Mouse (Mus musculus) heart, postnatal 25 days (tissue): ENCODE measurements around the gene Cdh22. TPM values are rescaled to one million over a fixed set of nuclear protein-coding genes. Genes with fewer than 3 reads are reported as not detected.
A peak's percentile ranks its signal among the peaks of the same experiment; 100 is the strongest.

Source experiments
- DNase-seq: peaks from one replicate; pipeline ENCODE4 v3.0.0; 2022; ENCODE audit warnings: low spot score
- intact Hi-C: fragments of 180-260 bp; cut with DNase I; formaldehyde crosslinking; loops from one replicate; pipeline ENCODE4 v1.15.1; 2025
- total RNA-seq, 2 experiments: library from RNA; stranded (reverse); gene quantifications; 2 replicates each; pipeline ENCODE4 v1.2.3; 2021

The Cdh22 gene
- total RNA-seq, 2 experiments from 2014 or later, result 0.36 to 0.42 TPM

- DNase-seq, result no peak
- intact Hi-C loops, result no loop called here
Measured at GRCm38 (mm10) chr2:165252801-165253200, 18.1 kb upstream of the Cdh22 start.

GRCm38 (mm10) chr2:165252381-165252780 is 17.7 kb upstream of the Cdh22 start:
- intact Hi-C loops, result no loop called here
- no peak for DNase-seq

GRCm38 (mm10) chr2:165250903-165251302 is 16.2 kb upstream of the Cdh22 start:
- no peak for DNase-seq
- intact Hi-C loops, result no loop called here

- intact Hi-C loops, result no loop called here
Measured at GRCm38 (mm10) chr2:165248967-165249366, 14.3 kb upstream of the Cdh22 start.

GRCm38 (mm10) chr2:165246349-165246748 is 11.7 kb upstream of the Cdh22 start:
- DNase-seq, result no peak
- intact Hi-C loops, result no loop called here

More at GRCm38 (mm10) chr2:165248967-165249366, 14.3 kb upstream of the Cdh22 start:
- DNase-seq, result no peak

GRCm38 (mm10) chr2:165243122-165243720 is 8.6 kb upstream of the Cdh22 start:
- DNase-seq, result no peak
- intact Hi-C loops, result no loop called here

GRCm38 (mm10) chr2:165242575-165242974 is 7.9 kb upstream of the Cdh22 start:
- DNase-seq, result no peak
- intact Hi-C loops, result no loop called here

GRCm38 (mm10) chr2:165241786-165242185 is 7.1 kb upstream of the Cdh22 start:
- DNase-seq, result no peak
- intact Hi-C loops, result no loop called here

- DNase-seq, result no peak
- intact Hi-C loops, result no loop called here
Measured at GRCm38 (mm10) chr2:165240371-165240770, 5.7 kb upstream of the Cdh22 start.

- intact Hi-C loops, result no loop called here
- DNase-seq, result no peak
Measured at GRCm38 (mm10) chr2:165239533-165240144, 5.0 kb upstream of the Cdh22 start.

- intact Hi-C loops, result no loop called here
- DNase-seq, result no peak
Measured at GRCm38 (mm10) chr2:165238416-165239145, 3.9 kb upstream of the Cdh22 start.

- intact Hi-C loops, result loop anchor here (2.0 to 5.0 kb wide), 2 partner anchors 128 to 159 kb away; no protein-coding TSS in a partner anchor
- no peak for DNase-seq
Measured at GRCm38 (mm10) chr2:165234291-165234612, 401 bp downstream of the Cdh22 start.

- intact Hi-C loops, result loop anchor here (1.0 to 5.0 kb wide), 3 partner anchors 104 to 159 kb away; no protein-coding TSS in a partner anchor
- DNase-seq, result peak; percentile 9
Measured at GRCm38 (mm10) chr2:165233491-165234290, 962 bp downstream of the Cdh22 start.

- no peak for DNase-seq
- intact Hi-C loops, result no loop called here
Measured at GRCm38 (mm10) chr2:165229050-165229449, 5.6 kb downstream of the Cdh22 start.

- intact Hi-C loops, result no loop called here
- no peak for DNase-seq
Measured at GRCm38 (mm10) chr2:165223837-165224236, 10.8 kb downstream of the Cdh22 start.

GRCm38 (mm10) chr2:165221952-165222351 is 12.7 kb downstream of the Cdh22 start:
- intact Hi-C loops, result no loop called here
- no peak for DNase-seq

GRCm38 (mm10) chr2:165220347-165220945 is 14.2 kb downstream of the Cdh22 start:
- DNase-seq, result no peak
- intact Hi-C loops, result no loop called here

- DNase-seq, result no peak
- intact Hi-C loops, result no loop called here
Measured at GRCm38 (mm10) chr2:165218954-165219353, 15.7 kb downstream of the Cdh22 start.

GRCm38 (mm10) chr2:165217361-165218149 is 17.1 kb downstream of the Cdh22 start:
- no peak for DNase-seq
- intact Hi-C loops, result no loop called here
